Mouse (Mus musculus): ENCODE data around the gene Hdgfl2. TPM values are rescaled to one million over a fixed set of nuclear protein-coding genes. Genes with fewer than 3 reads are reported as not detected.
"Not testable (repeated sequence)": the region's sequence is repeated elsewhere in the genome, so short reads cannot be mapped to it uniquely, and the experiment has no call there.

The Hdgfl2 gene
- total RNA-seq, 4 experiments from 2014 or later: 23.6 to 26.7 (median 26.0) TPM

GRCm38 (mm10) chr17:56057381-56058120 is 21.9 kb upstream of the Hdgfl2 start:
- no peak for DNase-seq (ENCODE audit: low spot score in 2 of 2)

- DNase-seq (ENCODE audit: low spot score in 2 of 2): no peak
Measured at GRCm38 (mm10) chr17:56062081-56062480, 17.4 kb upstream of the Hdgfl2 start.

DNA sequence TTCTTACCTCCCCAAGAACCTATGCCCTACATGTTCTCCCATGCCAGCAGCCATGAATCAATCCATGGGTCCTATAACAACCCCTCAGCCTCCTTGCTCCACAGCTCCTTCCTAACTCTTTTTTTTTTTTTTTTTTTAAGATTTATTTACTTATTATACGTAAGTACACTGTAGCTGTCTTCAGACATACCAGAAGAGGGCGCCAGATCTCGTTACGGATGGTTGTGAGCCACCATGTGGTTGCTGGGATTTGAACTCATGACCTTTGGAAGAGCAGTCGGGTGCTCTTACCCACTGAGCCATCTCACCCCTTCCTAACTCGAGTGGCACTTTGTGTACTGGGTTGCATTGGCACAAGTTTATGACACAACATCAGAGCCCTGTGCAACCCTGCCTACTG is 13.7 kb upstream of the Hdgfl2 start:
- not testable (repeated sequence) for DNase-seq (ENCODE audit: low spot score in 2 of 2)

DNA sequence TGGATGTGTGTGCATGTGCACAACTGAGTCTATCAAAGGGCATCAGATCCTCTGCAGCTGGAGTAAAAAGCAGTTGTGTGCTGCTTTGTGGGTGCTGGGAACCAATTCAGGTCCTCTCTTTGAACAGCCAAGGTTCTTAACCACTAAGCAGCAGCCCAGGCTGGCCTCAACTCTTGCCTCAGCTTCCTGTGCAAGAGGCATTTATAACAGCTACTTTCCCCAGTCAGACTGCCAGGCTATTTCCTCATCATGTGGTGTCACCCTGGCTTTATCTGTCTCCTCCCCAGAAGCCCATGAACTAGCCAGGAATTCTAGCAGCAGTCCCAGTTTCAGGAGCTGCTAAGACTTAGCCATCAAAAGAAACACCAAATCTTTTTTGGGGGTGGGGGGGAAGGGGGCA is 13.0 kb upstream of the Hdgfl2 start:
- DNase-seq (ENCODE audit: low spot score in 2 of 2): no peak

GRCm38 (mm10) chr17:56069066-56069465 is 10.4 kb upstream of the Hdgfl2 start:
- no peak for DNase-seq (ENCODE audit: low spot score in 2 of 2)

GRCm38 (mm10) chr17:56071126-56071525 is 8.3 kb upstream of the Hdgfl2 start:
- DNase-seq (ENCODE audit: low spot score in 2 of 2): no peak

GRCm38 (mm10) chr17:56072243-56072642 is 7.2 kb upstream of the Hdgfl2 start:
- DNase-seq (ENCODE audit: low spot score in 2 of 2): no peak

- peak; percentile 74 to 77 for DNase-seq (ENCODE audit: low spot score in 2 of 2)
Measured at GRCm38 (mm10) chr17:56074097-56074826, 5.2 kb upstream of the Hdgfl2 start.

- DNase-seq (ENCODE audit: low spot score in 2 of 2): peak; percentile 95 to 98
Measured at GRCm38 (mm10) chr17:56074827-56075208, 4.6 kb upstream of the Hdgfl2 start, which contains the start of gene Ubxn6. Ubxn6 (minus strand) TSS chr17:56075028.

- DNase-seq (ENCODE audit: low spot score in 2 of 2): no peak
Measured at GRCm38 (mm10) chr17:56077523-56077922, 1.9 kb upstream of the Hdgfl2 start.

DNA sequence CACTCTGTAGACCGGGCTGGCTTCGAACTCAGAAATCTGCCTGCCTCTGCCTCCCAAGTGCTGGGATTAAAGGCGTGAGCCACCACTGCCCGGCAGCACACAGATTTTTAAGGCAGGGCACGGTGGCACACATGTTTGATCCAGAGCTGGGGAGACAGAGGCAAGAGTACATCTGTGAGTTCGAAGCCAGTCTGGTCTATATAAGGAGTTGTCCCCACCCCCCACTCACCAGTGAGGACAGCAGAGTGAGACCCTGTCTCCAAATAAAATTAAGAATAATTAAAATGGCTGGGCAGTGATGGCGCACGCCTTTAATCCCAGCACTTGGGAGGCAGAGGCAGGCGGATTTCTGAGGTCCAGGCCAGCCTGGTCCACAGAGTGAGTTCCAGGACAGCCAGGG is 1.1 kb upstream of the Hdgfl2 start:
- not testable (repeated sequence) for DNase-seq (ENCODE audit: low spot score in 2 of 2)

- no peak for DNase-seq (ENCODE audit: low spot score in 2 of 2)
Measured at GRCm38 (mm10) chr17:56079921-56080320, 487 bp downstream of the Hdgfl2 start.

DNA sequence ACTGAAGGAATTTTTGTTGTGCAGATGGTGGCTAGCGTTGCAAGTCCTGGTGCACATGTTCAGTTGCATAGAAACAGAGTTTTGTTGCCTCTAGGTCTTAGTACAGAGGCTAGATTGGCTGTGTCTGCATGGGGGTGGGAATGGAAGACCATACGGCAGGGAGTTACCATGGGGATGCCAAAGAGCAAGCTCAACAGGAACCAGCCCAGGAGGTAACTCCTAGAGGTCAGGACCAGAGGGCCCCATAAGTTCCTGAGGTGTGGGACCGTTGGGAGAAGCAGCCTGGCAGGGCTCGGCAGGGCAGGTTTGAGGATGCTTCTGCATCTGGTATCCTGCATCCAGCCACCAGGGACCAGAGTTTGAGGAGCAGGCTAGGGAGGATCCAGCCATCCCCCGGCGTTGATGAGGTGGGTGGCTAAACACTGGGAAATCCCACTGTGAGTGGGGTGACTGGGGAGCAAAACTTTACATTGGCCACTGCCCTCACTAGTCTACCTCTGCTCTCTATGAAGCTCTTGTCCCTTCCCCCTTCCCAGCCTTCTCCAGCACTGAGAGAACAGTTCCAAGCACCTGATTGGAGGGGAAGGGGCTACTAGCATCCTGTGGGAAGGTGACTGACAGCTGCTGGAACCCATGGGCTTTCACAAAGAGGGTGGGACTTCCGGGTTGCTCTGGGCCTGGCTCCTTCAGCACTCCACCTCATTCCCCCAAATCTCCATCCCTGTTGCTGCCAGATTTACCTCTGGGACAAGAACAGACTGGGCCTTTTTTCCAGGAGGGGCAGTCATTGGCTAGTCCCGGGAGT is 1.5 kb downstream of the Hdgfl2 start:
- DNase-seq (ENCODE audit: low spot score in 2 of 2): no peak

DNA sequence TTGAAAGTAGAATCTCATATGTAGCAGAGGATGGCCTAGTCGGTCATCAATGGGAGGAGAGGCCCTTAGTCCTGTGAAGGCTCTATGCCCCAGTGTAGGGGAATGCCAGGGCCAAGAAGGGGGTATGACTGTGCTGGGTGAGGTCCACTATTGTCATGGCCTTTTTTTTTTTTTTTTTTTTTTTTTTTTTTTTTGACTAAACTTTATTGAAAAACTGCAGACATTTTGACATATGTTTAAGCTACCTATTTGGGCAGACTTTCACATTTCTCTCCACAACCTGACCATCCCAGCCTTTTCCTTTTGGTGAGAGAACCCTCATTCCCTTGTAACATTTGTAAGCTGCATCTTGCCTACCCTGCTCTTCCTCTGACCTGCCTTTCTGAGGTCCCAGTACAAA is 12.9 kb downstream of the Hdgfl2 start:
- DNase-seq (ENCODE audit: low spot score in 2 of 2): no peak

- DNase-seq (ENCODE audit: low spot score in 2 of 2): no peak
Measured at GRCm38 (mm10) chr17:56092794-56093193, 13.4 kb downstream of the Hdgfl2 start.

DNA sequence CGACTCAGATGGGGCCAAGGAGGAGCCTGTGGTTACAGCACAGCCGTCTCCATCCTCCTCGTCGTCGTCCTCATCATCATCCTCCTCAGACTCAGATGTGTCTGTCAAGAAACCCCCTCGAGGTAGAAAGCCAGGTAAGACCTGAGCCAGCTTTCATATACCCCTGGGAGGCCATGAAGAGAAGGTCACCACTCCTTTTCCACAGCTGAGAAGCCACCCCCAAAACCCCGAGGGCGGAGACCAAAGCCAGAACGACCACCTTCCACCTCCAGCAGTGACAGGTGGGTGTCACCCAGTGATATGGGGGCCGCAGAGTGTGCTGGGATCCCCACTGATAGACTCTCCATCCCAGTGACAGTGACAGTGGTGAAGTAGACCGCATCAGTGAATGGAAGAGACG is 17.4 kb downstream of the Hdgfl2 start:
- no peak for DNase-seq (ENCODE audit: low spot score in 2 of 2)

DNA sequence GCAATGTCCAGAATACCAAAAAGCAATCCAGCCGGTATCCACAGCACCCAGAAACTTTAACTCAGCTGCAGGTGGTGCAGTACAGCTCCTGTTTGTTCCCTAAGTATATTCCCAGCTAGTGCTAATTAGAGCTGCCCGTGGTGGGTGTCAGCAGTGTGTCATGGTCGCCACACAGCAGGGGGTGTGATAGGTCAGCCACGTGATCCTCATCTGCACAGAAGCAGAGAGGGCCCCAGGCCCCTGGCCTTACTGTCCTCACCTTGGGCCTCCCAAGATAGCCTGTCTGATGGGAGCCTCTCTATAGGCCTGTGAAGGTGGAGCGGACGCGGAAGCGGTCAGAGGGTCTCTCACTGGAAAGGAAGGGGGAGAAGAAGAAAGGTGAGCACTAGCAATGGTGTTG is 18.7 kb downstream of the Hdgfl2 start:
- no peak for DNase-seq (ENCODE audit: low spot score in 2 of 2)

GRCm38 (mm10) chr17:56098711-56099572 is 19.5 kb downstream of the Hdgfl2 start:
- DNase-seq (ENCODE audit: low spot score in 2 of 2): peak; percentile 43 to 56

- peak in 1 of 2 experiments; percentile 68 for DNase-seq (ENCODE audit: low spot score in 2 of 2)
Measured at GRCm38 (mm10) chr17:56100811-56101210, 21.4 kb downstream of the Hdgfl2 start.

DNA sequence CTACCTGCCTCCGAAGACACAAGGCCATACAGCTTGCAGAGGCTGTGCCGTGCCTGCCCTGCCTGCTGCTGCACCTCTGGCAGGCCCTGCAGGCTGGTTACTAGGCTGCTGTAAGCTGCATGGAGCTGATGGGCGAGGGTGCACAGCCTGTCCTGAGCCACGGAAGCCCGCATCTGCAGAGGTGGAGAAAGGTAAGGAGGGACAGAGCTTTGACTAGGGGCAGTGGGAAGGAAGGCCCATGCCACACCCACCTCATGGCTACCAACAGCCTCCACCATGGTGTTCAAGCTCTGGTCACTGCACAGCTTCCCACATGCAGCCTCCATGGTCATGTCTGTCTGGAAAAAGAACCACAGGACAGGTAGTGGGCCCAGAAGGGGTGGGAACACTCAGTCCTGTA is 22.7 kb downstream of the Hdgfl2 start:
- no peak for DNase-seq (ENCODE audit: low spot score in 2 of 2)

GRCm38 (mm10) chr17:56102927-56103326 is 23.5 kb downstream of the Hdgfl2 start:
- peak in 1 of 2 experiments; percentile 44 for DNase-seq (ENCODE audit: low spot score in 2 of 2)
